Mouse (Mus musculus): ENCODE data around the gene Lrrc4c.

- TF ChIP-seq CTCF (IDR thresholded peaks at IDR 0.05; ENCODE audit: borderline replicate concordance, insufficient read depth, low read depth, low read length) (no peak), POLR2A (IDR thresholded peaks at IDR 0.05; ENCODE audit: borderline replicate concordance, insufficient read depth, low read length) (no peak)
These were observed 405.4 kb downstream of the Lrrc4c start for GRCm38 (mm10) chr2:96723395-96723794.

All from cerebellum, adult 2 months (tissue).